Mouse (Mus musculus) heart, postnatal 14 days (tissue): ENCODE results near the gene Emid1. TPM values are rescaled to one million over a fixed set of nuclear protein-coding genes. Genes with fewer than 3 reads are reported as not detected.

Experiments used
- DNase-seq, 2 experiments: peaks; one replicate each; pipeline ENCODE4 v3.0.0; 2021 to 2022
- intact Hi-C: fragments of 180-260 bp; cut with DNase I; formaldehyde crosslinking; loops from one replicate; pipeline ENCODE4 v1.15.1; 2025
- long read RNA-seq, 2 experiments: library from polyadenylated mRNA; stranded (forward); transcript quantifications; one replicate each; pipeline ENCODE4 v2.0.0; 2021
- total RNA-seq, 2 experiments: library from RNA; stranded (reverse); gene quantifications; 2 replicates each; pipeline ENCODE4 v1.2.3; 2021

The Emid1 gene
- total RNA-seq, result 1 to 10 TPM; 4.1 to 4.6 TPM
- long read RNA-seq, experiment 1, transcript Emid1-201 (15 exons, 1,947 nt), result major isoform, 9 of 18 reads
- long read RNA-seq, experiment 1, partial matches to known transcripts, result 1 of 18 reads
- long read RNA-seq, experiment 1, other reads (novel, unspliced or antisense), result 8 of 18 reads
- long read RNA-seq, experiment 2, transcript Emid1-201 (15 exons, 1,947 nt), result major isoform, 5 of 10 reads
- long read RNA-seq, experiment 2, partial matches to known transcripts, result 0 of 10 reads
- long read RNA-seq, experiment 2, other reads (novel, unspliced or antisense), result 5 of 10 reads

DNA sequence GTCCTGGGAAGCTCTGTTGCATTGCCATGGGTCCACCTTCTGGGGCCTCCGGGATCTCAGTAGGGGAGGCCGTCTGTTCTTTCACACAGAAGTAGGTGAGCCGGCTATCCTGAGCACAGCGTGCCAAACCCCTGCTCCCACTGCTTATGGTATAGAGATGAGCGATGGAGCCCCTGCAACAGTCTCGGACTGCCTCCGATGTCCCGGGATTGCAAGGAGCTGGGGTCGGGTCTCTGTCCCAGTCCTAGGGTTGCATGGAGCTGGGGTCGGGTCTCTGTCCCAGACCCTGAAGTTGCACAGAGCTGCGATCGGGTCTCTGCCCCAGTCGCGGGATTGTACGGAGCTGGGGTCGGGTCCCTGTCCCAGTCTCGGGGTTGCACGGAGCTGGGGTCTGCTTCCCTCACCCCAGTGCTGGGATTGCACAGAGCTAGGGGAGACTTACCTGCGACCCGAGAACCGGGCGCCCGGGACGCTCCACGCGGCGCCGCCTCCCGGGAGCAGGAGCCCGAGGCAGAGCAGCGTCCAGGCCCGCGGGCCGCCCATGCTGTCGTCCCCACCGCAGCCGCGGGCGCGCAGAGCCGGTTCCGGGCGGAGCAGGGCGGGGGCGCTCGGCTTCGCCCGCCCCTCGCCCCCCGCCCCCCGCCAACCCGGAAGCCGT, at the start of gene Emid1:
TSS of gene Emid1 (minus strand) at position 578 of the 658 bp plus-strand sequence.
- intact Hi-C loops, result no loop called here
- DNase-seq, result peak; percentile 38 to 52

DNA sequence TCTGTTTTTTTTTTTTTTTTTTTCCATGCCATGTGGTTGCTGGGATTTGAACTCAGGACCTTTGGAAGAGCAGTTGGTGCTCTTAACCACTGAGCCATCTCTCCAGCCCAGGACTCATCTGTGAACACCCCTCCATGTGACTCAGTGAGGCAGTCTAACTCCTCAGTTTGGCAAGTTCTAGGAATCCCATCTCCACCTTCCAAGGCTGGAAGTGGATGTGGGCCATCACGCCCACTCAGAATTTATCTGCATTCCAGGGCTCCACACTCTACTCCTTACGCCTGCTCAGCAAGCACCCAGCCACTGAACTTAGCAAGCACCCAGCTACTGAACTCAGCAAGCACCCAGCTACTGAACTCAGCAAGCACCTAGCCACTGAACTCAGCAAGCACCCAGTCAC, 47.8 kb upstream of the Emid1 start:
- intact Hi-C loops, result no loop called here

DNA sequence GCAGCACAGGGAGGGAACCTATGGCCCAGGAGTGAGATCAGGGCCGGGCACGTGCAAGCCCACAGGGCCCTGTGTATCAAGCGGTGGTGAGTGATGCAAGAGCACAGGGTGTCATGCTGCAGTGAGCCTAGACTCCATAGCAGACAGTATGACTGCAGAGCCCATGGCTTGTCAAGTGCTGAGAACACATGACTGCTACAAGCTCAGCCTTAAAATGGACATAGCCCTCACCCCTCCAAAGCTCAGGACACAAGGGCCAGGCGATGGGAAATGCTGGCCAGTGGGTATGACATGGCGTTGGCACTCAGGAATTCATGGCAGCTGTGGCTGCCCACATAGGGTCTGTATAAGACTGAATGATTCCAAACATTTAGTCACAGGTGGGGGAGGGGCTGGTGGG, 45.0 kb upstream of the Emid1 start:
- intact Hi-C loops, result no loop called here

More for the DNA sequence above, 47.8 kb upstream of the Emid1 start:
- DNase-seq, result no peak

DNA sequence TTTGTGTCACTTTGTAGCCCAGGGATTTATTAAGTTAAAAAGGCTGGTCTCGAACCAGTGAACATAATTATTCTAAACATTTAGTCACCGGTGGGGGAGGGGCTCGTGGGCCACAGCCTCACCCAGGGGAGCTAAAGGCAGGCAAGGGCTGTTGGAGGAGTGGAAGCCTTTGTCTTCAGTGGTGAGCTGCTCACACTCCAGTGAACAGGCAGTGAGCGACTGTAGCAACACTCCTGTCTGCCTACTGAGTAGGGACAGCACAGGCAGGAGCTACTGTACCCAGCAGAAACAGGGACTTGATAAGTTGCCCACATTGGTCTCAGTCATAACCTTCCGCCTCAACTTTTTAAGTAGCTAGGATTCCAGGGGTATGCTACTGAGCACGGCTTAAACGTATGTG, 44.5 kb upstream of the Emid1 start:
- intact Hi-C loops, result no loop called here
- DNase-seq, result no peak

More for the DNA sequence above, 45.0 kb upstream of the Emid1 start:
- DNase-seq, result no peak

DNA sequence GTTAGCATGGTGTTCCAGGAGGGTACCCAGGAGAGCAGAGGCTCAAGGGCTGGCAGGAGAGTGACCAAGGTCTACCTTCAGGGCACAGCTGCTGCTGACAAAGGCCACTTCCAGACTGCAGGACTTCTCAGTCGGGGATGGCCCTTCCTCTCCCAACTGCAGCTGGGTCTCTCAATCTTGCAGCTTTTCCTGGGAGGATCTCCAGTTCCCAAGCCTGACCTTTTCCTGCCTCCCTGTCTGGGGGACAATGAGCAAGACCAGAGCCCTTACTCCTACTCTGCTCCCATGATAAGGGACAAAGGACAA, 41.5 kb upstream of the Emid1 start:
- intact Hi-C loops, result loop anchor here (5.0 kb wide), 1 partner anchor 69 kb away; the partner anchor contains the start of gene Kremen1
- DNase-seq, result no peak

DNA sequence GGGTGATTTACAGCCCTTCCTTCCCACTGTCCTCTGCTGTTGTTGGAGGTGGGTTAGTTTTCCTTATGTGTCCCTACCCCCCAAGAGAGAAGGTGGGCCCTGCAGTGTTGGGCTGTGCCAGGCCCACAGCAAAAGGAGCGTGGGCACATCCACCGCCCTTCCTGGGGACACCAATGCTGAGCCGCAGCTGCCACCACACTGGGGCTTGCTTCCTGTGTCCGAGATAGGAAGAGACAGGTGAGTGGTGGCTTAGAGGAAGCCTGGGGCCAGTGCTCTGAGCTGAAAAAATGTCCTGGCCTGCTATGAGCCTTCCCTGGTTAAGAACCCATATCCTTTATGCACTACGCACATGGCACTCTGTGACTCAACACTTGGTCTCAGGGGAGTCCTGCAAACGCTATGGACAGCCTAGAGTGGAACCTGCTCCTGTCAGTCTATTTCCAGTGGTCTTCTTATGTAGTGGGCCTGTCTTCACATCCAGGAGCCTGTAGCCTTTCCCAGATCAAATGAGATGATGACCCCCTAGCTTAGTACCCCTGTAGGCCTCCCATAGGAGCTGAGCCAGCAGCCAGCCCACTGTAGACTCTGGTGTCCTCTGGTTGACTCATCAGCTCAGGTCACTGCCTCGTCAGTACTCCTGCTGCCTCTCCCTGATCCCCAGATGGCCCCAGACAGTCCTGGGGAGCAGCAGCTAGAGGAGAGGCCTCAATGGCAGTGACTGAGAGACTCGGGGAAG, 41.0 kb upstream of the Emid1 start:
- intact Hi-C loops, result loop anchor here (5.0 kb wide), 1 partner anchor 69 kb away; the partner anchor contains the start of gene Kremen1
- DNase-seq, result no peak

DNA sequence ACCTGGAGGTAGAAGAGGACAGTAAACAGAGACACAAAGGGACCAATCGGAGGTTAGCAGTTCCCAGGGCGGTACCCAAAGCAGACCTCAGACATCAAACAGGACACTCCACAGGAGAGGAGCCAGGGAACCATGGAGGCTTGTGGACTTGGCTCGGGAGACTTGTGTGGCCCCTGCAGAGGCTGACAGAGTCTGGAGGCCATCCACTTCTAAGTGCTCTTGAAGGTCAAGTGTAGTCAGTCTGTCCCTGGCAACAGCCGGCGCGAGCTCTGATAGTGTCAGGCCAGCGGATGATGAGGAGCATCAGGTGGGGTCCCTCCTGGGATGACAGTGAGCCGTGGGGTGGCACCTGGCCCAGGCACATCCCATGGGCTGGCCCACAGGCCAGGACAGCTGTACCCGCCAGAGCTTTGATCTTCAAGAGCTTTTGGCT, 40.0 kb upstream of the Emid1 start:
- DNase-seq, result peak; percentile 53 to 62
- intact Hi-C loops, result loop anchor here (5.0 kb wide), 1 partner anchor 70 kb away; the partner anchor contains the start of gene Kremen1

DNA sequence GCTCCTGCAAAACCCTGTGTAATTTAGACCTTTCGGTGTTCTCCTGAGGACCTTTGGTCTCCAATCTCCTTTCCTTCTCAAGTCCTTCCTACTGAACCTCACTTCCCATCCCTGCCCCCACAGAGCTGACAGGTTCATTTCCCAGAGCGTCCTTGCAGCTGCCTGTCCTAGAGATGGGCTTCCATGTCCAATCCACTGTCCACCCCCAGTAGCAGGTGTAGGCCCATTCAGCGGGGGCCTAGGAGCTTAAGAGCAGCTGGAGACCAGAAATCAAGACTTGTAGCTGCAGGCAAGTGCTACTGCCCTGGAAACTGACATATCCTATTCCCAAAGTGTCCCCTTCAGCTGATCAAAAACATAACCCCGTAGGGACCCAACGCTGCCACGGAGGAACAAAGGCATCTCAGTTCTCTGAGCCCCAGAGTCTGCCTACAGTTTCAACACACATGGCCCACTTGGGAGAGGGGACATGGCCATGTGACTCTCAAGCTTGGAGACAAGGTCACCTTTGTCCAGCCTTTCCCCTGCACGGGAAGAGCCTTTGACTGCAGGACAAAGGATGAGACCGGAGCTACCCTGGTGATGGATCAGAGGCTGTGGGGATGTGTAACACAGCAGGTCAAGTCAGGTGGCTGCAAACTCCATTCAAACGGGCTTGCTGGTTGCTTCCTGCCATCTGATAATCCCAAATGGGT, 37.3 kb upstream of the Emid1 start:
- intact Hi-C loops, result no loop called here
- no peak for DNase-seq

DNA sequence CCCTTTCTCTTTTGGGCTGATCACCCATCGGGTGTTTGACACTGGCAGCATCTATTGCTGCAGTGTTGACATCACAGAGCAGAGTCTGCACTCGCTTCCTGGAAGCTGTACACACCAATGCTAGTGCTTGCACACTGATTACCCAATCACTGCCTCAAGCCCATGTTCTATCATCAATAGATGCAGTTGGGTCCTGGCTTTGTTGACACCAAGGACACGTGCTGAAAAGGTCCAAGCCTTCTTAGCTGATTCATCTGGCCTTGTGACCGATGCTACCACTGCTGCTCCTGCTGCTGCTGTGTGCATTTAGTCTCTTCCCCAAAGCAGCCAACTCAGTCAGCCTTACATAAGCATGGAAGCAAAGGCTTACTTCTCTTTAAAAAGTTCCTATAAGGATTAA, 36.1 kb upstream of the Emid1 start:
- intact Hi-C loops, result no loop called here
- DNase-seq, result no peak

DNA sequence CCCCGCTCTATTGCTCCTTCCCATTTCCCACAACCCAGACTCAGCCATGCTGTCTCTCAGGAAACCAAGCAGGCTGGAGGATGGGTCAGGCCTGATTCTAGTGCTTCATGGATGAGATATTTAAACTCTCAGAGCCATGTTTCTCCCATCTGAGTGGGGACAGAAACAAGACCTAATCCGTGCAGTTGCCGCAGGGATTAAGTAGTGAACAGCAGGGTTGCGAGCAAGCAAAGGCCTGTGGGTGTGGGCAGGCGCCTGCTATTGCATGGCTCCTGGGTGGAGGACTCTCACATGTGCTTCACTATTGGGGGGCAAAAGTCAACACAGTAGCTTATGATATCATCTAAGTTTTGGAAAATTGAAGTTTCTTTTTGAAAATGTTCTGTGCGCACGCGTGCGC, 32.8 kb upstream of the Emid1 start:
- intact Hi-C loops, result loop anchor here (5.0 kb wide), 1 partner anchor 292 kb away; no protein-coding TSS in a partner anchor
- DNase-seq, result no peak

DNA sequence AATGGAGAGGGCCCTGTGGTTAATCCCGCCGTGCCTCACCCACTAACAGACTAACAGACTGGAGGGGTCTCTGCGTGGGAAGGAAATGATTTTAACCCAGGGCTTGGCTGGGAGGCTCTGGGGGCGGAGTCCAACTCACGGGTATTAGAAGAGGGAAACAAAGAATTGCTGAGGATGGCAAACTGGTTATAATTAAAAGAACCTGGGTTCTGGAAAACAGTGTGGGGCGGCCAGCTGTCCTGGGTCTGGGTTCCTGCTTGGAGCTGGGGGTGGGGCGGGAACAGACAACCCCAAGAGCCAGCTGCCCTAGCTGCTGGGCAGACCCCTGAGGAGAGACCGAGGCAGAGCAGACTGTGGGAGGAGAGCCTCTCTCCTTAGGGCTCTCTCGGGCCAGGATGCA, 32.2 kb upstream of the Emid1 start:
- intact Hi-C loops, result loop anchor here (5.0 kb wide), 1 partner anchor 293 kb away; no protein-coding TSS in a partner anchor
- no peak for DNase-seq

DNA sequence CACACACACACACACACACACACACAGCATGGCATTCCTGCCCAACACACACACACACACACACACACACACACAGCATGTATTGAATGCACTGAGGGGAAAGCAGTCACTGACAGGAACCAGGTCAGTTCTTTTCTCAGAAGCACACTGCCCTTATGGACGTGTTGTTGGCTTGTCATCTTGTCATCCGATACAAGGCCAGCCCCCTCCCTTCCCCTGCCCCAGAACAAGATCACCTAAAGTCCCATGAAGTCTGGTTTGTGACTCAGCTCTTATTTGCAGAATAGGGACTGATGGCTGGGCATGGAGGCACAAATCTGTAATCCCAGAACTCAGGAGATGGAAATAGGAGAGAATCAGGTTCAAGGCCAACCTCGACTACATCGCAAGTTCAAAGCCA, 30.8 kb upstream of the Emid1 start:
- intact Hi-C loops, result loop anchor here (5.0 kb wide), 1 partner anchor 294 kb away; no protein-coding TSS in a partner anchor

DNA sequence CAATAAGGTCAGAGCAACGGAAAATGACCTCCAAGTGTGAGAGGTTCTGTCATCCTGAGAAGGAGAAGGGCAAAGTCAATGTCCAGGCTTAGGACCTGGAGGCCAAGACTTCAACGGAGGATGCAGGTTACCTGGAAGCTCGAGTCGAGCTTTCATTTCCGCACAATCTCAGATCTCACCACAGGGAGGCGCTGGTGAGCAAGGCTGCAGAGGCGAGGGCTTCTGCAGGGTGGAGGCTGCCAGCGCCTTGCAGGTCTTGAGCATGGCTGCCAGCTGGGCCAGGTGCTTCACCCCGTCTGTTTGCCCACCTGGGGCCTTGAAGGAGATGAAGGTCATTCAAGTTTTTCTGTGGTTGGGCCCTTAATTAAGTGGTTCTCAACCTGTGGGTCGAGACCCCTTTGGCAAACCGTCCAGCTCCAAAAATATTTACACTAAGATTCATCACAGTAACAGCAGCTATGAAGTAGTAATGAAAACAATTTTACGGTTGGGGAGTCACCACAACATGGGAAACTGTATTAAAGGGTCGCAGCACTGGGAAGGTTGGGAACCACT, 29.9 kb upstream of the Emid1 start:
- peak; percentile 81 to 91 for DNase-seq
- intact Hi-C loops, result loop anchor here (1.0 to 5.0 kb wide), 3 partner anchors 67 to 295 kb away; no protein-coding TSS in a partner anchor

More for the DNA sequence above, 30.8 kb upstream of the Emid1 start:
- DNase-seq, result no peak

DNA sequence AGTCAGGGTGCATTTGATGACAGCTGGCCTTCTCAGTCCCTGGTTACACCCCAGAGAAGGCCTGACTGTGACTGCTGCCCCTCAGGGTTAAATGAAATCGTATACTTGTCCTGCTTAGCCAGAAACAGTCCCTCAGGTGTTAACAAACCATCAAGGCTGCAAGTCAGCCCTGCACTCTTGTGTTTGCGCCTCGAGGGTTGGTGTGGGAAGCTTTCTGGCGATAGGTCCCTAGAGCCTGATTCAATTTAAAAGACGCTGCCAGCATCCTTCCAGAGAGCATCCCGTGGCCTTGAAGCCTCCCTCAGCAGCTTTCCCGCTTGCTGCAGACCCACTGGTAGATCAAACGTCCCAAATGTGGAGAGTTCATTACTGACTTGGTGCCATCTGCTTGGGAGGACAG, 27.3 kb upstream of the Emid1 start:
- DNase-seq, result no peak
- intact Hi-C loops, result no loop called here

DNA sequence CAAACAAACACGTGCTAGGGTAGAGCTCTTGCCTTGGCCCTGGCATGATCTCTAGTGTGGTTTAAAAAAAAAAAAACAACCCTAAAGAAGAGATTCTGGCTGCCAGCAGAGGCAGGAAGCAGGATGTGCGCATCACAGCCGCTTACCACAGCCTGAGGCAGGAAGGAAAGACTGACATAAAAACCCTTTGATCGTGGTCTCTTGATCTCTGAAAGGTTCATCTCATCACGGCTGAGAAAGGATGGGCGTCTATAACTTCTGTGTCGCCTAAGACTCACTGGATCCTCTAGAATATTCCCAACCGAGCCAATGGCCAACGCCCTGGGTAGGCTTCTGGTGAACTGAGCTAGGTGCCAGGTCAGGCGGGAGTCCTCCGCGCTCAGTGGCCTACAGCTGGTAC, 25.1 kb upstream of the Emid1 start:
- no peak for DNase-seq
- intact Hi-C loops, result no loop called here

DNA sequence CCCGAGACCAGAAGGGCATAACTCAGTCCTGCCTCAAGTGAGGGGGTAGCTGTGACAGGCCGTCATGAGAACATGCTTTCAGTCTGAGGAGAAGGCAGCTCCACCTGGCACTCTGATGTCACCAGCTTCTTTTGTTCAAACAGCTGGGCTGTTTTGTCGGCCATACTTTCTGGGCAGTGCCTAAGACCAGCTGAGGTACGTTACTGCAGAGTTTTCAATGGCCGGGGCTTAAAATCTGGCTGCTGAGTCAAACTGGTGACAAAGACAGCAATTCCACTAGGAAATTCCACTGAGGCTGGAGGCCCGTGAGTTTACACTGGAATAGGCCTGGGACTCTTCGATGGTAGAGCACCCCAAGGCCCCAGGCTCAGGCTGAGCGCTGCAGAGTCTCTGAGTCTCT, 24.6 kb upstream of the Emid1 start:
- intact Hi-C loops, result no loop called here

DNA sequence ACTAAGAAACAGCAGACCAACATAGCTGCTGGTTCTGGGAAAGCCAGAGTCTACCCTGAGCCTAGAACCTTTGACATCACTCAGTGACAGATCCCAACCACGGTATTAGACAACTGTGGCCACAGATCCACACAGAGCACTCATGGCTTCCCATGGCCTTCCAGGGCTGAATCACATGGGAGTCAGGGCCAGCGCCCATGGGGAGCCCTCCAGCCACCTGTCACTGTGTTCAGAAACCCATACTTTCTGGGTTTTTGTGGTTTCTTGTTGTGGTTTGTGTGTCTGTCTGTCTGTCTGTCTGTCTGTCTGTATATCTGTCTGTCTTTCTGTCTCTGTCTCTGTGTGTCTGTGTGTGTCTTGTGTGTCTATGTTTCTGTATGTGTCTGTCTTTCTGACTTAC, 23.8 kb upstream of the Emid1 start:
- intact Hi-C loops, result no loop called here
- no peak for DNase-seq

More for the DNA sequence above, 24.6 kb upstream of the Emid1 start:
- DNase-seq, result no peak

DNA sequence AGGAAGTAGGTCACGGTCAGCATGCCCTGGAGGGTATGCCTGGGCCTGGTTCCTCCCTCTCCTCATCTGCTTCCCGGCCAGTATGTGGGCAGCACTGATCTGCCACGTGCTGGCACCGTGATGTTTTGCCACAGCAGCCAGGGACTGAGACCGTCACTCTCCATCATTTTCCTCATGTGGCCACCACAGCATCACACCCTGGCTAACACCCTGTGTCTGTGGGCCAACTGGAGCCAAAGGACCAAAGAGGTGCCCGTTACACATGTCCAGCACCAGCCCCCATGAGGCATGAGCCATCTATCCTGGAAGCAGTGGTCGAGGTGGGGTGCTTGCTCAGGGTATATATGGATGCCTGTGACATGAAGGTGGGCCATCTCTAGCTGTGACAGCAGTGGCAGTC, 23.1 kb upstream of the Emid1 start:
- intact Hi-C loops, result no loop called here

DNA sequence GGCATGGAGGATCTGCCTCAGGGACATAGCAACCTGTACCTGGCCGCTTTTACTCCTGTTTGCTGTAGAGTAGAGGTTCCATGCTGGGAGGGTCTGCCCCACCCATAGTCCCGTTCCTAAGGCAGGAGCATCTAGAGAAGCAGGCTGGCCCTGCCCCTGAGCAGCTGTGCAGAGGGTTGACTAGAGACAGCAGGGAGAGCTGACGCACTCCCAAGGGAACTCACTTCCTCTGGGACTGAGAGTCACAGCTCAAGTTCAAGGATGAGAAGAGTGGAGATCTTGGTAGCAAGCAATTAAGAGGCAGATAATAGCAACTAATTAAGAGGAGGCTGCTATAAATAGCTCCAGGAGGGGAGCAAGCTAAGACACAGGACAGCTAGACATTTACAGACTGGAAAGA, 20.8 kb upstream of the Emid1 start:
- intact Hi-C loops, result no loop called here
- no peak for DNase-seq

More for the DNA sequence above, 23.1 kb upstream of the Emid1 start:
- no peak for DNase-seq

DNA sequence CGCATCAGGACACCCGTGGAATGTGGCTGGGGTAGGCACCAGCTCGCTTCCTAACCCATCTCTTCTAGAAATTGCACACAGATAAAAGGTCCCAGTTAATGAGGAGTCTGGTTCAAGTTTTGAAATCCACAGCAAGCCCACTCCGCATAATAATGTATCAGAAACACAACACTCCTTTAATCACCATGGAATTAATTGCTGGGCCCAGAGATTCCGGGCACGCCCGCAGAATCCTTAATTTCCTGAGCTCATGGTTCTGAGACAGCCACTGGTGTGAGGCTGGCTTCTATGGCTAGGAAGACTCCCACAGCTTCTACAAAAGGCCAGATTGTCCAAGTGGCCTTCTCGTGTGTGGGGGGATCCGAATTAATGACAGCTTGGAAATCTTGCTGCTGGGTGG, 15.3 kb upstream of the Emid1 start:
- intact Hi-C loops, result no loop called here

More for the DNA sequence above, 15.3 kb upstream of the Emid1 start:
- DNase-seq, result no peak
